Mouse (Mus musculus) G1E (cell line): ENCODE results near the gene Myo15.

ENCODE experiments used
- CTCF ChIP-seq: IDR thresholded peaks from 2 replicates; pipeline ENCODE4 v1.5.1; 2012; ENCODE audit warnings: low read depth, low read length, inconsistent platforms, mixed read lengths
- GATA1 ChIP-seq: IDR thresholded peaks from 2 replicates; pipeline ENCODE4 v1.6.1; 2012; ENCODE audit warnings: borderline replicate concordance, low read length, inconsistent platforms, mixed read lengths
- GATA2 ChIP-seq: IDR thresholded peaks from 2 replicates; pipeline ENCODE4 v1.6.1; 2012; ENCODE audit warnings: low read depth, low read length, inconsistent platforms, borderline replicate concordance
- POLR2AphosphoS5 ChIP-seq: IDR thresholded peaks from 2 replicates; pipeline ENCODE4 v1.6.1; 2012; ENCODE audit warnings: low read depth, low read length, inconsistent platforms; ENCODE audit not compliant: insufficient replicate concordance
- TAL1 ChIP-seq: conservative IDR thresholded peaks from 2 replicates; pipeline ENCODE4 v1.6.1; 2012; ENCODE audit warnings: low read depth, low read length, inconsistent platforms, mixed read lengths

DNA sequence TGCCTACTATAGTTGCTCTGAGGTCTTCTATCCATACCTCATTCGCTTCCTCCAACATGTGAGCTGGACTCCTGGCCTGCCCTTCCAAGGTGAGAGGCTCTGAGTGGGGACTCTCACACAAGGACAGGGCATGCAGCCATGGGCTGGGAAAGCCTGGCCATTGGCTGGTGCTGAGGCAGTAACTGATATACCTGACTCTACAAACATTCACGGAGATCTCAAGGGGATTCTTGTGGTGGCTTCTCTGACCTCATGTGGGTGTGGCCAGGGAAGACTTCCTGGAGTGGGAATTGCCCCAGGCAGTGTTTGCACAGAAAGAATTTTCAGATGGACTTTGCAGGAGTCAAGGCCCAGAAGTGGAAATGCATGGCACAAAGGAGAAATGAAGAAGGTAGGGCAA, 45.8 kb downstream of the Myo15 start:
- no peak for TF ChIP-seq CTCF
- TF ChIP-seq TAL1 = no peak
- no peak for TF ChIP-seq POLR2AphosphoS5
- no peak for TF ChIP-seq GATA1
- TF ChIP-seq GATA2 = no peak
